In genomic region chr10:15310650-15311049, GRCm38 (mm10) we compare ENCODE assay signal across 35 mouse cellular contexts.
"Had no signal": no experiment of that assay in that cellular context is flagged by ENCODE, and none has a peak within 500 bp of the region (broad histone marks: within the 10 kb centered on the region; RNA-seq: fewer than 3 reads in every experiment).

No protein-coding gene starts in this region.

- ATAC-seq: hindbrain, embryonic 16.5 days; hindbrain, postnatal 0 days; inflammation-experienced regulatory T-cells, adult 6 months; intestine, embryonic 15.5 days; intestine, embryonic 16.5 days; intestine, postnatal 0 days had no signal

- H3K27ac ChIP-seq: heart, embryonic 10.5 days; heart, embryonic 13.5 days; heart, embryonic 15.5 days; hindbrain, embryonic 10.5 days; hindbrain, embryonic 12.5 days; hindbrain, embryonic 13.5 days; hindbrain, embryonic 14.5 days; hindbrain, embryonic 15.5 days; hindbrain, postnatal 0 days; intestine, embryonic 15.5 days; kidney, embryonic 15.5 days; kidney, postnatal 0 days; layer of hippocampus, adult 2 months had no signal

- H3K36me3 ChIP-seq: heart, embryonic 10.5 days; heart, embryonic 12.5 days; heart, embryonic 13.5 days; heart, embryonic 15.5 days; hindbrain, embryonic 10.5 days; hindbrain, embryonic 12.5 days; hindbrain, embryonic 13.5 days; hindbrain, embryonic 15.5 days; intestine, embryonic 15.5 days; kidney, embryonic 15.5 days had no signal

- H3K9ac ChIP-seq: heart, embryonic 12.5 days; heart, embryonic 13.5 days; heart, embryonic 15.5 days; hindbrain, embryonic 12.5 days; hindbrain, embryonic 13.5 days; hindbrain, embryonic 14.5 days; hindbrain, embryonic 15.5 days; intestine, embryonic 15.5 days; kidney, embryonic 15.5 days had no signal

- H3K4me2 ChIP-seq: heart, embryonic 11.5 days; heart, embryonic 12.5 days; heart, embryonic 13.5 days; heart, embryonic 15.5 days; hindbrain, embryonic 12.5 days; hindbrain, embryonic 13.5 days; hindbrain, embryonic 14.5 days; hindbrain, embryonic 15.5 days; intestine, embryonic 15.5 days; kidney, embryonic 15.5 days had no signal

- H3K4me3 ChIP-seq: heart, embryonic 10.5 days; heart, embryonic 12.5 days; heart, embryonic 13.5 days; heart, embryonic 15.5 days; hindbrain, embryonic 10.5 days; hindbrain, embryonic 12.5 days; hindbrain, embryonic 13.5 days; hindbrain, embryonic 15.5 days; intestine, embryonic 15.5 days; kidney, embryonic 15.5 days; layer of hippocampus, adult 2 months had no signal

- H3K27me3 ChIP-seq: heart, embryonic 12.5 days; heart, embryonic 13.5 days; heart, embryonic 15.5 days; hindbrain, embryonic 12.5 days; hindbrain, embryonic 13.5 days; hindbrain, embryonic 15.5 days; intestine, embryonic 15.5 days; kidney, embryonic 15.5 days had no signal

- H3K9me3 ChIP-seq: heart, embryonic 10.5 days; heart, embryonic 12.5 days; heart, embryonic 13.5 days; heart, embryonic 15.5 days; hindbrain, embryonic 10.5 days; hindbrain, embryonic 12.5 days; hindbrain, embryonic 13.5 days; hindbrain, embryonic 15.5 days; intestine, embryonic 15.5 days; kidney, embryonic 15.5 days had no signal

- DNase-seq: heart, postnatal 10 days; heart, postnatal 14 days; heart, postnatal 36 days; heart, postnatal 4 days; kidney, adult 11 months; kidney, adult 18-20 months; kidney, adult 2 months; kidney, adult 8-10 months; kidney, adult 9 months; kidney, postnatal 10 days; kidney, postnatal 14 days; kidney, postnatal 25 days; kidney, postnatal 36 days; kidney, postnatal 4 days; layer of hippocampus, adult 9-11 months; layer of hippocampus, postnatal 36 days had no signal

- H3K4me1 ChIP-seq: heart, embryonic 10.5 days; heart, embryonic 12.5 days; heart, embryonic 13.5 days; heart, embryonic 15.5 days; hindbrain, embryonic 10.5 days; hindbrain, embryonic 12.5 days; hindbrain, embryonic 13.5 days; hindbrain, embryonic 15.5 days; intestine, embryonic 15.5 days; kidney, embryonic 15.5 days had no signal
